Mouse (Mus musculus) olfactory bulb, adult 2 months (tissue): ENCODE results near the gene Fry. TPM values are rescaled to one million over a fixed set of nuclear protein-coding genes. Genes with fewer than 3 reads are reported as not detected.

ENCODE experiments used
- H3K27ac ChIP-seq: fragments of 200-500 bp; 2 replicates; pipeline ENCODE4 v1.5.1; 2012; ENCODE audit warnings: low read depth, low read length; ENCODE audit not compliant: insufficient read depth
- H3K4me1 ChIP-seq: fragments of 200-500 bp; 2 replicates; pipeline ENCODE4 v1.6.1; 2012; ENCODE audit warnings: low read length; ENCODE audit not compliant: control insufficient read depth, insufficient read depth
- H3K4me3 ChIP-seq: fragments of 200-500 bp; 2 replicates; pipeline ENCODE4 v1.5.1; 2012; ENCODE audit warnings: mild to moderate bottlenecking, low read depth, low read length, moderate library complexity; ENCODE audit not compliant: insufficient read depth
- CTCF ChIP-seq: fragments of 200-500 bp; IDR thresholded peaks from 2 replicates; pipeline ENCODE4 v1.5.1; 2012; ENCODE audit warnings: low read depth, mild to moderate bottlenecking, low read length, moderate library complexity; ENCODE audit not compliant: insufficient read depth
- POLR2A ChIP-seq: fragments of 200-500 bp; IDR thresholded peaks from 2 replicates; pipeline ENCODE4 v1.6.1; 2012; ENCODE audit warnings: mild to moderate bottlenecking, low read depth, low read length, moderate library complexity; ENCODE audit not compliant: insufficient read depth
- WGBS: fragments of 180-500 bp; shearing (Covaris S2); methylation state at CpG from one replicate; pipeline ENCODE4 v1.1.7; 2018; 5-methylcytosine and 5-hydroxymethylcytosine counted together
- polyA plus RNA-seq: library from polyadenylated mRNA; stranded (reverse); fragments of >200 nt; gene quantifications from 2 replicates; pipeline ENCODE4 v1.2.4, GENCODE M21; 2012; ENCODE audit warnings: low replicate concordance; ENCODE audit not compliant: missing spikeins, insufficient read depth, insufficient read length

The Fry gene
- polyA plus RNA-seq, 1 experiment, result not detected

DNA sequence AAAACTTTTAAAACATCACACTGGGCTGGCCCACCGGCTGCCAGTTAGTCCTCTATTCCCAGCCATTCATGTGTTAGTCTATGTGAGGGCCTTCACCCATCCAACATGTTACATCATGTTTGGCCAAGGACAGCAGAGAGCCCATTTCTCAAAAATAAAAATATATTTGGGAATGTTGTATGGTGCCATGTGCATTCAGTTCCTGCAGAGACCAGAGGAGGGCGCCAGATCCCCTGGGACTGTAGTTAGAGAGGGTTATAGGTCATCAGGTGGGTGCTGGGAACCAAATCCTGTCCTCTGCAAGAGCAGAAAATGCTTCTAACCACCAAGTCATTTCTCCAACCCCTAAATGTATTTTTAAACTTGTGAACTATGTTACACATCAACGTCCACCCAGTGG is 27.5 kb downstream of the Fry start:
- no peak overlapping the region for H3K4me3 ChIP-seq
- TF ChIP-seq CTCF, result no peak
- no peak for TF ChIP-seq POLR2A
- peaks cover 8% of the 10 kb centered on the region for H3K4me1 ChIP-seq
- H3K27ac ChIP-seq, result no peak overlapping the region
- WGBS, result 83% methylated on average over 3 of the region's 3 CpGs

- Histone ChIP-seq H3K4me3 (no peak overlapping the region), H3K4me1 (peaks cover 11% of the 10 kb centered on the region), H3K27ac (no peak overlapping the region)
- TF ChIP-seq CTCF (no peak), POLR2A (no peak)
- 54% methylated on average over 4 of the region's 4 CpGs for WGBS
These were observed 28.2 kb downstream of the Fry start for GRCm38 (mm10) chr5:150146612-150147011.

GRCm38 (mm10) chr5:150149725-150150124 is 31.3 kb downstream of the Fry start:
- TF ChIP-seq CTCF, result no peak
- no peak for TF ChIP-seq POLR2A
- WGBS, result 74% methylated on average over 11 of the region's 11 CpGs
- no peak overlapping the region for H3K27ac ChIP-seq

DNA sequence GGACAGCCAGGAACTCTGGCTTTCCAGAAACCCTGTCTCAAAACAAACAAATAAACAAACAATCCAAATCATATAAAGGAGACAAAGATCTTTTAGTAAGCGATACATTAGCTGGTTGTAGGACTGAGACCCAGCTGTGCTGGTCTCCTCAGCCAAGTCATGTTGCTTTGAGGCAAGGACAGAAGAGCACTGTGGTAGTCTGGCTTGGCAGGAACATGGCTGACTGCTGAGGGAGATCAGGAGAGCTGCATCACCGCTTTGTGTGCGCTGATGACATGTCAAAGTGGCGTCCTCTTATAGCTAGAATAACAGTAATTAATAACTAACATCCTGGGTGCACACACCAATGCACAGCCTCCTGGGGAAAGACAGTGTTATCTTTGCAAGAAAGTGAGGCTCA is 32.5 kb downstream of the Fry start:
- 56% methylated on average over 4 of the region's 4 CpGs for WGBS
- no peak for TF ChIP-seq CTCF
- TF ChIP-seq POLR2A, result no peak
- Histone ChIP-seq H3K27ac (no peak overlapping the region), H3K4me1 (peaks cover 23% of the 10 kb centered on the region), H3K4me3 (no peak overlapping the region)

More at GRCm38 (mm10) chr5:150149725-150150124, 31.3 kb downstream of the Fry start:
- H3K4me3 ChIP-seq, result no peak overlapping the region
- peaks cover 20% of the 10 kb centered on the region for H3K4me1 ChIP-seq

- peaks cover 26% of the 10 kb centered on the region for H3K4me1 ChIP-seq
- no peak overlapping the region for H3K27ac ChIP-seq
- WGBS, result 58% methylated on average over 22 of the region's 22 CpGs
- TF ChIP-seq POLR2A (no peak), CTCF (no peak)
- no peak overlapping the region for H3K4me3 ChIP-seq
These were observed 33.8 kb downstream of the Fry start for GRCm38 (mm10) chr5:150152071-150152879.

DNA sequence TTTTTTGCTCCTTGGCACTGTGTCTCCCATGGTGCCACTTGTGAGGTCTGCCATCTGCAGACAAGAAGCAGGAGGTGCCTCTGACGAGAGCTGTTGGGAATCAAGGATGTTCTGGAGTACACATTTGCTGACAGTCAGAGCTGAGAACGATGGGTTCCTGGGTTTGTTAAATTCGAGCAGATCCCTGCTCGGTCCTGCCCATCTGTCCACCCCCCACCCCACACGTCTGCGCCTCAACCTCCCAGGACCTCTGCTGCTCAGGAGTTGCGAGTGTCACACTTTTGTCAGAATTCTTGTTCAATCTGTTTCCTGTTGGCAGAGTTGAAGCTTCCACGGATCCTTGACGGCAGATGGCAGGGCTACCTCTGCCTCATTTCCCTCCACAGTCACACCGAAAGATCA is 34.4 kb downstream of the Fry start:
- no peak for TF ChIP-seq POLR2A
- no peak for TF ChIP-seq CTCF
- WGBS, result 67% methylated on average over 10 of the region's 10 CpGs
- Histone ChIP-seq H3K4me3 (no peak overlapping the region), H3K27ac (no peak overlapping the region), H3K4me1 (peaks cover 26% of the 10 kb centered on the region)

DNA sequence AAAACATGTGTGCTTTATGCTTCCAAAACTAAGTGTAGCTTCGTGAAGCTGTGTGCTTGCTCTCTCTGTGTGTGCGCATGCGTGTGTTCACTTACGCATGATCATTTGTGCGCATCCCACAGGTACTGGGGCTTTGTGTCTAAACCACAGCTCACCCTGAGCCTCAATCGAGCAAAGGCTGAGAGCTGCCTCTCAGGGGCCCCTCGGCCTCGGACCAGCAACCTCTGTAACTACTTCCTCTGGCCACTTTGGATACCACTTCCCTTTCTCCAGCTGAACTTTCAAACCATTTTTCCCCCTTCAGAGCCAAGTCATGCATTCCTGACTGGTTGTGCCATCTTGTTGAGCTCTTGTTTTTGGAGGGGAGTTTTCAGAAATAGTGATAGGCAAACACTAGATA is 36.9 kb downstream of the Fry start:
- WGBS, result 90% methylated on average over 8 of the region's 8 CpGs
- Histone ChIP-seq H3K4me3 (no peak overlapping the region), H3K27ac (no peak overlapping the region), H3K4me1 (peaks cover 32% of the 10 kb centered on the region)
- TF ChIP-seq POLR2A (no peak), CTCF (no peak)

- peak overlapping the region; percentile 35 for H3K4me3 ChIP-seq
- no peak for TF ChIP-seq CTCF
- TF ChIP-seq POLR2A, result no peak
- peaks cover 29% of the 10 kb centered on the region for H3K4me1 ChIP-seq
- peak overlapping the region; percentile 32; the same call in 1 of the 2 replicates for H3K27ac ChIP-seq
- WGBS, result 29% methylated on average over 16 of the region's 16 CpGs
These were observed 37.8 kb downstream of the Fry start for GRCm38 (mm10) chr5:150156063-150156786.

DNA sequence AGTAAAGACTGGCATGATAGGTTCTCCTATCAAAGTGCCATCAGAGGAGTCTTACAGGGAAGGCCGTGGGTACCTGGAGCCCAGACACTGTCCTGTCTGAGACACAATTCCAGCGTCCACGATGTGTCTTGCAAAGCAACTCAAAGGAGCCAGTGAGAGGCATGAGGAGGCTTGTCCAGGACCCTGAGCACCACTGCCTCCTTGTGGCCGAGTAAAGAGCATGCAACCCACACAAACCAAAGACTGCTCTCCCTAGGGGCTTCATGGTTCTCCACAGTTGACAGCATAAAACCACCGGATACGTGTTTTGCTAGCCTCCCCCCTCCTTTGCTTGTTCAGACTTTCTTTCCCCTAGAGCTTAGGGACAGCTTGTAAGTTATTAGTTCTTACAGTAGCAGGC is 39.2 kb downstream of the Fry start:
- peak; percentile 63 for TF ChIP-seq CTCF
- no peak for TF ChIP-seq POLR2A
- WGBS, result 40% methylated on average over 6 of the region's 6 CpGs
- H3K27ac ChIP-seq, result no peak overlapping the region
- H3K4me1 ChIP-seq, result peaks cover 18% of the 10 kb centered on the region
- no peak overlapping the region for H3K4me3 ChIP-seq

DNA sequence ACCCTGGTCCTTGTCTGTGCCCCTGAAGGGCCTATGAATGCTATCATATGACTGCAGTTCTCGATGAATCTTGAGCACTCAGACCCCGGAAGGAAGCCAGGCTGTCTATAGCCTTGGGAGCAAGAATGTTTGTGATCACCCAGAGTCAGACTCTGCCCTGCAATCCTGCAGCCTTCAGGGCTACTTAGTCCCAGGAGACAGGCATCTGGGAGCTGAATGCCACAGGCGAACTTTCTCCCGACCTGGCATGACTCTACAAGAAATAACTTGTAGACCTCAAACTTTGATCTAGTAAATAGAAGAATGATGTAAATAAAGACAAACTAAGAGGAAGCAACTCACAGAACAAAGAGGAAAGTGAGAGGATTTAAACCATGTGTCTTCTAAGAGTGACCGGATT is 40.7 kb downstream of the Fry start:
- no peak overlapping the region for H3K27ac ChIP-seq
- H3K4me3 ChIP-seq, result no peak overlapping the region
- TF ChIP-seq CTCF, result no peak
- TF ChIP-seq POLR2A, result no peak
- WGBS, result 59% methylated on average over 5 of the region's 5 CpGs
- peaks cover 14% of the 10 kb centered on the region for H3K4me1 ChIP-seq
